Mouse (Mus musculus): ENCODE data around the gene Arhgap35.

DNA sequence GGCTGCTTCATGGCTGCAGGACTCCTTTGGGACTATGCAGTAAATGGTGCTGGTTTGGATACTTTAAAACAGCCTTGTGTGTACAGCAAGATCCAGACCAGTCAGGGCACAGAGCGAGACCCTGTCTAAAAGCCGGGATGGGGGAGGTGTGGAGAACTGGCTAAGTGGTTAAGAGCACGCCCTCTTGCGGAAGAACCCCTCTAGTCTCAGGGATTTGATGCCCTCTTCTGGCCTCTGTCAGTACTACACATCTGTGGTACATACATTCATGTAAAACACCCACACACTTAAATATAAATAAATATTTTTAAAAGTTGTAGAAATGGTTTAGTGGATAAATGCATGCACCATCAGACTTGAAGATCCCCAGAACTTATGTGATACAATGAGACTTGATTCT lies 148.2 kb downstream of the Arhgap35 start:
- TF ChIP-seq CTCF (IDR thresholded peaks at IDR 0.05; ENCODE audit: extremely low read depth, insufficient read depth, insufficient read length, insufficient replicate concordance) (no peak), POLR2A (IDR thresholded peaks at IDR 0.05; ENCODE audit: low read depth, low read length) (no peak)
